Mouse (Mus musculus) intestine, embryonic 15.5 days (tissue): Measurements from ENCODE around the gene Tcerg1l. TPM values are rescaled to one million over a fixed set of nuclear protein-coding genes. Genes with fewer than 3 reads are reported as not detected.

Experiments used
- ATAC-seq: fragments of 200-750 bp; cut with Nextera tagmentation; 2 replicates; pipeline ENCODE4 v1.8.0; 2017; ENCODE audit warnings: moderate TSS enrichment, moderate library complexity
- H3K27ac ChIP-seq: fragments of 300-500 bp; sonication (generic); 2 replicates; pipeline ENCODE4 v1.5.1; 2015; ENCODE audit warnings: mild to moderate bottlenecking, inconsistent platforms
- H3K27me3 ChIP-seq: fragments of 300-500 bp; sonication (generic); replicated peaks from 2 replicates; pipeline ENCODE4 v1.6.1; 2015; ENCODE audit warnings: inconsistent platforms
- H3K36me3 ChIP-seq: fragments of 300-500 bp; sonication (generic); 2 replicates; pipeline ENCODE4 v1.6.1; 2015; ENCODE audit warnings: inconsistent platforms
- H3K4me1 ChIP-seq: fragments of 300-500 bp; sonication (generic); replicated peaks from 2 replicates; pipeline ENCODE4 v1.6.1; 2015; ENCODE audit warnings: inconsistent platforms
- H3K4me2 ChIP-seq: fragments of 300-500 bp; sonication (generic); replicated peaks from 2 replicates; pipeline ENCODE4 v1.6.1; 2015; ENCODE audit warnings: mild to moderate bottlenecking, inconsistent platforms
- H3K4me3 ChIP-seq: fragments of 300-500 bp; sonication (generic); replicated peaks from 2 replicates; pipeline ENCODE4 v1.5.1; 2015; ENCODE audit warnings: inconsistent platforms
- H3K9ac ChIP-seq: fragments of 300-500 bp; sonication (generic); 2 replicates; pipeline ENCODE4 v1.6.1; 2015; ENCODE audit warnings: inconsistent platforms
- H3K9me3 ChIP-seq: fragments of 300-500 bp; sonication (generic); 2 replicates; pipeline ENCODE4 v1.6.1; 2016; ENCODE audit warnings: inconsistent platforms
- WGBS: fragments of 180-500 bp; shearing (Covaris S2); methylation state at CpG from one replicate; pipeline ENCODE4 v1.1.7; 2015; 5-methylcytosine and 5-hydroxymethylcytosine counted together
- polyA plus RNA-seq: library from polyadenylated mRNA; unstranded; fragments of >200 nt; fragmentation: Nextera tagmentation; extraction: Ambion mirVana; gene quantifications from 2 replicates; pipeline ENCODE4 v1.2.1, GENCODE M21; 2015

Gene Tcerg1l
- polyA plus RNA-seq, 1 experiment from 2014 or later = 0.29 TPM

DNA sequence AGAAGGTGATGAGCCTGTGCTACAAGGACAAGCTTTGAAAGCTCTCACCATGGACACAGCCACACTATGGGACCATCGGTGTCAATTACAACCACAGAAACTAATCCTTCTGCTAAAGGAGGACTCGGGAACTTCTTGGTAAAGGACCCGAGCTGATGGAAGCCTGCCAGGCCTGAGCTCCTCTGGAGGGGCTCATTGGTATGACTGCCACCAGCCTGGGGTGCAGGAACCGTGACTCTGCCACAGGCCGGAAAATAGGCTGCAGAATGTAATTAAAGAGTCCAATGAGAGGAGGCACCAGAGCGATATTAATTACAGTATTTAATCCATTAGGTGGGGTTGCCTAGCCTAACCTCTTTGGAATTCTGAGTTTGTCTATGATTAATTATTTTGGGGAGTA lies 52.1 kb downstream of the Tcerg1l start:
- Histone ChIP-seq H3K27me3 (no peaks in the 10 kb centered on the region), H3K9me3 (no peaks in the 10 kb centered on the region), H3K4me3 (no peak overlapping the region), H3K9ac (no peak overlapping the region), H3K4me2 (no peak overlapping the region), H3K27ac (no peak overlapping the region), H3K4me1 (no peaks in the 10 kb centered on the region), H3K36me3 (no peaks in the 10 kb centered on the region)
- WGBS = 82% methylated on average over 6 of the region's 6 CpGs
- ATAC-seq = no peak

GRCm38 (mm10) chr7:138338451-138338850 lies 59.1 kb downstream of the Tcerg1l start:
- Histone ChIP-seq H3K27me3 (no peaks in the 10 kb centered on the region), H3K36me3 (no peaks in the 10 kb centered on the region), H3K4me3 (no peak overlapping the region), H3K4me2 (no peak overlapping the region), H3K27ac (no peak overlapping the region), H3K4me1 (no peaks in the 10 kb centered on the region), H3K9ac (no peak overlapping the region), H3K9me3 (no peaks in the 10 kb centered on the region)
- WGBS = 74% methylated on average over 4 of the region's 4 CpGs
- no peak for ATAC-seq

- WGBS = 31% methylated on average over 5 of the region's 5 CpGs
- Histone ChIP-seq H3K27ac (no peak overlapping the region), H3K4me1 (no peaks in the 10 kb centered on the region), H3K9ac (no peak overlapping the region), H3K36me3 (no peaks in the 10 kb centered on the region), H3K27me3 (no peaks in the 10 kb centered on the region), H3K4me3 (no peak overlapping the region), H3K9me3 (no peaks in the 10 kb centered on the region), H3K4me2 (no peak overlapping the region)
- no peak for ATAC-seq
Measured at GRCm38 (mm10) chr7:138337946-138338345, 59.6 kb downstream of the Tcerg1l start.

GRCm38 (mm10) chr7:138332504-138333168 lies 64.9 kb downstream of the Tcerg1l start:
- no peak overlapping the region for H3K4me3 ChIP-seq
- H3K36me3 ChIP-seq = no peaks in the 10 kb centered on the region
- H3K9me3 ChIP-seq = no peaks in the 10 kb centered on the region
- no peak overlapping the region for H3K4me2 ChIP-seq
- H3K27ac ChIP-seq = no peak overlapping the region
- no peaks in the 10 kb centered on the region for H3K4me1 ChIP-seq
- ATAC-seq = no peak
- H3K9ac ChIP-seq = no peak overlapping the region
- 81% methylated on average over 4 of the region's 4 CpGs for WGBS
- no peaks in the 10 kb centered on the region for H3K27me3 ChIP-seq

DNA sequence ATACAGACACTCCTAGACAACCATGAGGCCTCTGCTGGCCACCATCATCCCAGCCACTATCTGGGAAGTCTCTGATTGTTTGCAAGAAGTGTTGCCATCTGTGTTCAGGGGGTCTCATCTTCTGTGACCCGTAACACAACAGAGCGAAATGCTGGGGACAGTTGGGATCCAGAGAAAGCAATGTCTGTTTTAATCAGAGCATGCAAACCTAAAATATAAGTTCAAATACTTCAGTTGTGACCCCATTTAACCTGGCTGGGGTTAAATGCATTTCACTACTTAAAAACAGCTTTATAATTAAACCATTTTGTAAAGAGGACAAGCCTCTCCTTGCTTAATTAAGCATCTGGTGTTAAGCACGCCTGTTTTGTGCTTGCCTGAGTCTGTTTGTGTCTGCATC lies 66.3 kb downstream of the Tcerg1l start:
- H3K4me3 ChIP-seq = no peak overlapping the region
- no peaks in the 10 kb centered on the region for H3K27me3 ChIP-seq
- H3K4me1 ChIP-seq = no peaks in the 10 kb centered on the region
- no peak overlapping the region for H3K4me2 ChIP-seq
- H3K36me3 ChIP-seq = no peaks in the 10 kb centered on the region
- H3K9ac ChIP-seq = no peak overlapping the region
- WGBS = 87% methylated on average over 3 of the region's 3 CpGs
- no peak for ATAC-seq
- no peak overlapping the region for H3K27ac ChIP-seq
- no peaks in the 10 kb centered on the region for H3K9me3 ChIP-seq

GRCm38 (mm10) chr7:138328637-138329036 lies 68.9 kb downstream of the Tcerg1l start:
- H3K4me1 ChIP-seq = no peaks in the 10 kb centered on the region
- no peak overlapping the region for H3K4me3 ChIP-seq
- no peak for ATAC-seq
- 83% methylated on average over 6 of the region's 6 CpGs for WGBS
- no peak overlapping the region for H3K27ac ChIP-seq
- no peaks in the 10 kb centered on the region for H3K27me3 ChIP-seq
- H3K36me3 ChIP-seq = no peaks in the 10 kb centered on the region
- no peak overlapping the region for H3K9ac ChIP-seq
- H3K9me3 ChIP-seq = no peaks in the 10 kb centered on the region
- no peak overlapping the region for H3K4me2 ChIP-seq

GRCm38 (mm10) chr7:138326760-138327159 lies 70.8 kb downstream of the Tcerg1l start:
- no peak for ATAC-seq
- H3K27me3 ChIP-seq = no peaks in the 10 kb centered on the region

GRCm38 (mm10) chr7:138313733-138314132 lies 83.8 kb downstream of the Tcerg1l start:
- Histone ChIP-seq H3K9me3 (no peaks in the 10 kb centered on the region), H3K36me3 (no peaks in the 10 kb centered on the region), H3K4me2 (no peak overlapping the region), H3K4me3 (no peak overlapping the region), H3K9ac (no peak overlapping the region), H3K27me3 (no peaks in the 10 kb centered on the region), H3K27ac (no peak overlapping the region), H3K4me1 (no peaks in the 10 kb centered on the region)
- 85% methylated on average over 1 of the region's 1 CpGs for WGBS
- peak; percentile 71 for ATAC-seq

More at GRCm38 (mm10) chr7:138326760-138327159, 70.8 kb downstream of the Tcerg1l start:
- no peak overlapping the region for H3K4me2 ChIP-seq
- H3K27ac ChIP-seq = no peak overlapping the region
- no peaks in the 10 kb centered on the region for H3K36me3 ChIP-seq
- no peak overlapping the region for H3K4me3 ChIP-seq
- H3K4me1 ChIP-seq = no peaks in the 10 kb centered on the region
- no peaks in the 10 kb centered on the region for H3K9me3 ChIP-seq
- no peak overlapping the region for H3K9ac ChIP-seq
- WGBS = 66% methylated on average over 3 of the region's 3 CpGs

GRCm38 (mm10) chr7:138306126-138306525 lies 91.4 kb downstream of the Tcerg1l start:
- Histone ChIP-seq H3K4me1 (no peaks in the 10 kb centered on the region), H3K36me3 (no peaks in the 10 kb centered on the region), H3K27me3 (no peaks in the 10 kb centered on the region), H3K4me2 (no peak overlapping the region), H3K27ac (no peak overlapping the region), H3K4me3 (no peak overlapping the region), H3K9me3 (no peaks in the 10 kb centered on the region), H3K9ac (no peak overlapping the region)
- peak; percentile 69 for ATAC-seq
- 66% methylated on average over 3 of the region's 3 CpGs for WGBS

- no peak overlapping the region for H3K9ac ChIP-seq
- H3K36me3 ChIP-seq = no peaks in the 10 kb centered on the region
- H3K4me1 ChIP-seq = no peaks in the 10 kb centered on the region
- no peak overlapping the region for H3K4me3 ChIP-seq
- H3K27me3 ChIP-seq = no peaks in the 10 kb centered on the region
- H3K4me2 ChIP-seq = no peak overlapping the region
- 87% methylated on average over 5 of the region's 5 CpGs for WGBS
- ATAC-seq = no peak
- no peaks in the 10 kb centered on the region for H3K9me3 ChIP-seq
- no peak overlapping the region for H3K27ac ChIP-seq
Measured at GRCm38 (mm10) chr7:138284790-138285189, 112.7 kb downstream of the Tcerg1l start.

- H3K4me1 ChIP-seq = no peaks in the 10 kb centered on the region
- 81% methylated on average over 1 of the region's 1 CpGs for WGBS
- ATAC-seq = no peak
- no peaks in the 10 kb centered on the region for H3K36me3 ChIP-seq
- H3K4me2 ChIP-seq = no peak overlapping the region
- H3K9ac ChIP-seq = no peak overlapping the region
- H3K4me3 ChIP-seq = no peak overlapping the region
- no peak overlapping the region for H3K27ac ChIP-seq
- H3K9me3 ChIP-seq = no peaks in the 10 kb centered on the region
- H3K27me3 ChIP-seq = no peaks in the 10 kb centered on the region
Measured at GRCm38 (mm10) chr7:138275263-138275662, 122.3 kb downstream of the Tcerg1l start.

DNA sequence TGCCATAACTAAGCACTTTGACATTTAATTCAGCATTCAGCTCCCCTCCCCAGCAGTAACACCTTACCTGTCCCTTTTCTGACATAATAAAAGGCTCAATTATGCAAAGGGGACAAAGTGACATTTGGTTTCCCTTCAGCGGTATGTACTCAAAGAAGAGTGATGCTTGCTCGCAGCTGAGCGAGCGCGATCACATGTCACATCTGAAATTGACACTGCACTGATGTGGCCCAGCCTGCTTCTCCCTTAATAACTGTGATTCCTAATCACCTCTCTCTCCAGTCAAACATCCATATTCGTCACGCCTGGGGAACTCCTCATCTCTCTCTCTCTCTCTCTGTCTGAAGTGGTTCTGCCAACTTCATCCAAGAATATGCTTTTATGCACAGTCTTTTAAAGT lies 126.2 kb downstream of the Tcerg1l start:
- Histone ChIP-seq H3K4me3 (no peak overlapping the region), H3K4me1 (no peaks in the 10 kb centered on the region), H3K4me2 (no peak overlapping the region), H3K36me3 (no peaks in the 10 kb centered on the region), H3K27ac (no peak overlapping the region), H3K9ac (no peak overlapping the region), H3K9me3 (no peaks in the 10 kb centered on the region), H3K27me3 (no peaks in the 10 kb centered on the region)
- 87% methylated on average over 7 of the region's 7 CpGs for WGBS
- no peak for ATAC-seq

DNA sequence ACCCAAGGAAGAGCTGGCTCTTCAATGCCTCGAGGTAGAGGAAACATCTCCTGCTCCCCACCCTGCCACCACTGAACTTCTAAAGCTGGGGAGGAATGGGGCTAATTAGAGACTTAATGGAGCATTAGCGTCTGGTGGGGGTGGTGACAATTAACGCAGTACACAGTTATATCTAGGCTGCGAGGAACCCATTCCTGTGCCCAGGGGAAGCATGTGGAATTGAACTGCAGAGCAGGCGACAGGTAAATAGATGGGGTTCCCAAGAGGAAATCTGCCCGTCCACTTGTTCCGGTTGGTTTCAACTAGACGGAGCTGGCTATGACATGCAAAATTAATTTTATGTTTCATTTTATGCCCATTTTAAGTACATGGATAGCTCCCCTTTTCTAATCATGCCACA lies 128.1 kb downstream of the Tcerg1l start:
- Histone ChIP-seq H3K27me3 (no peaks in the 10 kb centered on the region), H3K36me3 (no peaks in the 10 kb centered on the region), H3K4me2 (no peak overlapping the region), H3K27ac (no peak overlapping the region), H3K9me3 (no peaks in the 10 kb centered on the region), H3K9ac (no peak overlapping the region), H3K4me1 (no peaks in the 10 kb centered on the region), H3K4me3 (no peak overlapping the region)
- ATAC-seq = no peak
- WGBS = 88% methylated on average over 8 of the region's 8 CpGs
